Comparison of ENCODE assay signal across 9 mouse cellular contexts in the genomic region with DNA sequence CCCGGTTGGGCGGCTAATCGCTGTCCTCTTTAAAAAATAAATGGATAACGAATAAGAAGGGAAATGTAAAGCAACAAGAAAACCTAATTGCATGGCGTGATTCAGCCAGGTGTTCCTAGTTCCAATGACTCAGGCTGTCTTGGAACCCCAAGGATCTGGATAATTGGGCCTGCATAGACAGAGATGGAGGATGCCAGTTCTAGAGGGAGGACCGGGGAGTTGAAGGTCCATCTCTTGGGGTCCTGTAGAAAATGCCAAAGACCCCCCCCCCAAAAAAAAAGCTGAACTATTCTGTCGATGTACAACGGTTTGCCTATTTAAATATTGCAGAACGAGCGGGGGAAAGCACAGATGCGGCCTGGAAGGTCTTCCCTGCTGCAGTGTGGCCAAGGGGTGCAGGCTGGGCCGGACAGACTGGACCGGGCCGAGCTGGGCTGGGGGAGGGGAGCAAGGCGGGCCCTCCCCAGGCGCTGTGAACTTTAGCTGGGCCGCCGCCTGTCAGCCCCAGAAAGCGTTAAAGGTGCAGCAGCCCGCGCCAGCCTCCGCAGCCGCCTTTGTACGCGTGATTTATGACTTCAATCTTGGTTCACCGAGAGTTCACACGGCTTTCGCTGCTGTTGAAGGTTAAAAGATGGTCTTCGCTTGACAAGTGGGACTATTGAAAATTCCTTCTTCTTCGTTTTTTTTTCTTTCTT. TPM values are rescaled to one million over a fixed set of nuclear protein-coding genes. Genes with fewer than 3 reads are reported as not detected.
A peak's percentile ranks its signal among the peaks of the same experiment; 100 is the strongest.
DNase-seq lines count a peak whose midpoint lies in the region; ATAC-seq lines count a peak whose summit lies in the region.
"Had no signal": no experiment of that assay in that cellular context is flagged by ENCODE, and none has a peak within 500 bp of the region (broad histone marks: within the 10 kb centered on the region; RNA-seq: fewer than 3 reads in every experiment).

No protein-coding gene starts in this region.

- no peak overlapping the region for H3K4me2 ChIP-seq in forebrain, embryonic 12.5 days
- peak overlapping the region; percentile 59 for H3K4me2 ChIP-seq in hindbrain, embryonic 14.5 days (replicated peaks)
- peak overlapping the region; percentile 20 for H3K4me2 ChIP-seq in limb, embryonic 15.5 days

- H3K27ac ChIP-seq in forebrain, embryonic 10.5 days: no peak overlapping the region
- H3K27ac ChIP-seq in forebrain, embryonic 12.5 days: no peak overlapping the region
- H3K27ac ChIP-seq in hindbrain, embryonic 14.5 days: peak overlapping the region; percentile 94
- H3K27ac ChIP-seq in limb, embryonic 15.5 days: peak overlapping the region; percentile 40; the same call in 1 of the 2 replicates
- H3K27ac ChIP-seq: macrophage had no signal

- H3K36me3 ChIP-seq in forebrain, embryonic 10.5 days (replicated peaks): no peaks in the 10 kb centered on the region
- no peaks in the 10 kb centered on the region for H3K36me3 ChIP-seq in forebrain, embryonic 12.5 days (replicated peaks)
- no peaks in the 10 kb centered on the region for H3K36me3 ChIP-seq in hindbrain, embryonic 14.5 days (replicated peaks; ENCODE audit: control insufficient read depth, insufficient read depth)
- no peaks in the 10 kb centered on the region for H3K36me3 ChIP-seq in limb, embryonic 15.5 days

- H3K4me1 ChIP-seq in forebrain, embryonic 10.5 days: peaks cover 4% of the 10 kb centered on the region; the same call in 1 of the 2 replicates
- H3K4me1 ChIP-seq in forebrain, embryonic 12.5 days: no peaks in the 10 kb centered on the region
- H3K4me1 ChIP-seq in hindbrain, embryonic 14.5 days (replicated peaks; ENCODE audit: control insufficient read depth, insufficient read depth, low read length): 0 out of 2 replicates have a peak, but pooled peaks cover 4% of the 10 kb centered on the region
- H3K4me1 ChIP-seq in limb, embryonic 15.5 days: peaks cover 25% of the 10 kb centered on the region

- peak; percentile 29 for DNase-seq in forebrain, embryonic 10.5 days (ENCODE audit: extremely low spot score, low spot score)
- DNase-seq in adrenal gland, adult 18-20 months (ENCODE audit: low spot score in 2 of 2): peak; percentile 36 to 53
- DNase-seq in hindbrain, embryonic 14.5 days (ENCODE audit: low spot score): peak; percentile 71
- DNase-seq in thymus, postnatal 0 days (ENCODE audit: low spot score): no peak
- no peak for DNase-seq in thymus, adult 18-20 months
- DNase-seq in lung, postnatal 36 days: no peak

- ATAC-seq in forebrain, embryonic 12.5 days (ENCODE audit: low FRiP score): no peak
- peak; percentile 33; the same call in 1 of the 2 replicates for ATAC-seq in hindbrain, embryonic 14.5 days (ENCODE audit: low FRiP score)
- ATAC-seq in limb, embryonic 15.5 days (ENCODE audit: insufficient number of reproducible peaks, low FRiP score, low TSS enrichment, low read depth): no peak

- H3K4me3 ChIP-seq in forebrain, embryonic 10.5 days: no peak overlapping the region
- H3K4me3 ChIP-seq in forebrain, embryonic 12.5 days (replicated peaks): no peak overlapping the region
- H3K4me3 ChIP-seq in hindbrain, embryonic 14.5 days (replicated peaks; ENCODE audit: low read length): peak overlapping the region; percentile 36; the same call in 1 of the 2 replicates
- H3K4me3 ChIP-seq in limb, embryonic 15.5 days: no peak overlapping the region

- WGBS in forebrain, embryonic 10.5 days: under 1% methylated on average over 30 of the region's 30 CpGs
- under 1% methylated on average over 30 of the region's 30 CpGs for WGBS in forebrain, embryonic 12.5 days
- 2% methylated on average over 30 of the region's 30 CpGs for WGBS in hindbrain, embryonic 14.5 days
- 9% methylated on average over 29 of the region's 30 CpGs for WGBS in limb, embryonic 15.5 days

- H3K9ac ChIP-seq in forebrain, embryonic 12.5 days: no peak overlapping the region
- H3K9ac ChIP-seq in hindbrain, embryonic 14.5 days: peak overlapping the region; percentile 35; the same call in 1 of the 2 replicates
- H3K9ac ChIP-seq in limb, embryonic 15.5 days: no peak overlapping the region

- peaks cover 100% of the 10 kb centered on the region for H3K27me3 ChIP-seq in forebrain, embryonic 10.5 days (ENCODE audit: poor library complexity, severe bottlenecking)
- peaks cover 97% of the 10 kb centered on the region for H3K27me3 ChIP-seq in forebrain, embryonic 12.5 days
- peaks cover 84% of the 10 kb centered on the region for H3K27me3 ChIP-seq in hindbrain, embryonic 14.5 days (ENCODE audit: control insufficient read depth, insufficient read depth, low read length)
- peaks cover 86% of the 10 kb centered on the region for H3K27me3 ChIP-seq in limb, embryonic 15.5 days

- no peaks in the 10 kb centered on the region for H3K9me3 ChIP-seq in forebrain, embryonic 10.5 days
- H3K9me3 ChIP-seq in forebrain, embryonic 12.5 days: no peaks in the 10 kb centered on the region
- H3K9me3 ChIP-seq in hindbrain, embryonic 14.5 days (ENCODE audit: control insufficient read depth, low read length): no peaks in the 10 kb centered on the region
- H3K9me3 ChIP-seq in limb, embryonic 15.5 days: no peaks in the 10 kb centered on the region

RNA-seq across cellular contexts. Expression of a gene that starts 42.5 kb away (rescaled TPM):
- not detected in 2 replicates for polyA plus RNA-seq in forebrain, embryonic 10.5 days (2016; fragmentation: Nextera tagmentation; extraction: Ambion mirVana)
- not detected in 2 replicates for polyA plus RNA-seq in forebrain, embryonic 12.5 days (2016; fragmentation: Nextera tagmentation; extraction: Ambion mirVana)
- 1 to 10 TPM; 5.0 to 7.3 TPM for total RNA-seq in adrenal gland, adult 18-20 months (2021)
- polyA plus RNA-seq in hindbrain, embryonic 14.5 days (2014; fragmentation: Nextera tagmentation; extraction: Ambion mirVana): 74.9 and 90.0 TPM in 2 replicates
- 1.7 and 2.7 TPM in 2 replicates for polyA plus RNA-seq in limb, embryonic 15.5 days (2015; fragmentation: Nextera tagmentation; extraction: Ambion mirVana)
- 0.07 and 0.17 TPM in 2 replicates for polyA plus RNA-seq in thymus, postnatal 0 days (2015; fragmentation: Nextera tagmentation; extraction: Ambion mirVana)
- polyA plus RNA-seq: macrophage had no signal

Comparison
In these comparisons a context has a peak if more than half of its experiments do, and no peak if none do; other contexts are left out.
1. DNase-seq: peak in forebrain, embryonic 10.5 days (single experiment), adrenal gland, adult 18-20 months (2 of 2) and hindbrain, embryonic 14.5 days (single experiment); none in thymus, postnatal 0 days (single experiment), thymus, adult 18-20 months (0 of 2) and lung, postnatal 36 days (single experiment).
2. H3K27ac ChIP-seq: peak in hindbrain, embryonic 14.5 days (single experiment) and limb, embryonic 15.5 days (single experiment); none in forebrain, embryonic 10.5 days (single experiment) and forebrain, embryonic 12.5 days (single experiment).
3. RNA of a gene that starts 42.5 kb away (polyA plus RNA-seq): 74.9 to 90.0 TPM in hindbrain, embryonic 14.5 days; 1.7 to 2.7 TPM in limb, embryonic 15.5 days, 0.07 to 0.17 TPM in thymus, postnatal 0 days, not detected in forebrain, embryonic 10.5 days and not detected in forebrain, embryonic 12.5 days; every median in the first group is over 10 times any median in the second.